Mouse (Mus musculus): ENCODE results near the gene Sin3b.

Sin3b gene

DNA sequence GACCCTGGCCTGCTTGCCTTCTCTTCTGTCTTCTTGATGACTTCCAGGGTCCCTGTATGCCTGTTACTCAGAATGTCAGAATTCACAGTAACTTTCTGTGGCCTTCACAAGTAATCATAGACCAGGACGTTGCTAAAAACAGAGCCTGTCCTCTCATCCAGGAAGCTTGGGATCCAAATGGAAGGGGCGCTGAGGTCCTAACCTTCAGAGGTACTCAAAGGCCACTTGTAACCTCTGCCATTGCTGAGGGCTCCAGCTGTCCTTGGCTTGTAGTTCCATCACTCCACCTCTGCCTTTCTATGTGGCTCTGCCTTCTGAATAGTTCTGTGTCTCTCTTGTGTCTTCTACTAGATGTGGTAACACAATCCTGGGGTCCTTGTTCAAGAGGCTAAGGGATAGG, 30.7 kb downstream of the Sin3b start:
- no peak for DNase-seq (ENCODE audit: low spot score)

DNA sequence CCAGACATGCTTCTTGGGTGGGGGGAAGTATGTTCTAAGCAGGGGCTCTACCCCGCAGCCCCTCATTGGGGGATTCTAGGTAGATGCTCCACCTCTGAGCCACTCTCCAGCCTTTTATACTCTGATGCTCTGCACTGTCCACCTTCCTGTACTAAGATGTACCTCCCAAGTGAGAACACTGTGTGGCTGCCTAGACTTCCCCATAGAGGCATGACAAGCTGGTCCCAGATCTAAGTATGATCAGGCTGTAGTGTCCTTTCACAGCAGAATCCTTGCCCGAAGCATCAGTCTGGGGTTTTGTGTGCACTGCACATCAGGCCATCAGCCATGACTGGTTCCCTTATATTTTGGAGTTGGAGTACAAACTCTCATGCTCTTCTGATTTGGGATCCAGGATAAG, 32.9 kb downstream of the Sin3b start:
- DNase-seq (ENCODE audit: low spot score): no peak

DNA sequence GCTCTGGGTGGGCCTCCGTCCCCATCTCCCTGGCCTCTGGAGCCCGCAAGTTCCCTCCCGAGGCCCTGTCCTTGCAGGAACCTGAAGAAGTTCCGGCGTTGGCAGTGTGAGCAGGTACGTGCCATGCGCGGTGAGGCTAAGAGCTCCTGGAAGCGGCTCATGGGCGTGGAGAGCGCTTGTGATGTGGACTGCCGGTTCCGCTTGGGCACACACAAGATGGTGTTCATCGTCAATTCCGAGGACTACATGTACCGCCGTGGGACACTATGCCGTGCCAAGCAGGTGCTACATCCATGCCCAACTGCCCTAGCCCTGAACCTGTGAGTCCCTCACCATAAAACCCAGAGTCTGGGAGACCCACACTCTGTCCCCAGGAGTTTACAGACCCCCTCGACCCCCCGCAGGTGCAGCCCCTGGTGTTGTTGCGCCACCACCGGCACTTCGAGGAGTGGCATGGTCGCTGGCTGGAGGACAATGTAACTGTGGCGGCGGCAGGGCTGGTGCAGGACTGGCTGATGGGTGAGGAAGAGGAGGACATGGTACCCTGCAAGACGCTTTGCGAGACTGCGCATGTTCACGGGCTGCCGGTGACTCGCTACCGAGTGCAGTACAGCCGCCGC, 33.8 kb downstream of the Sin3b start:
- no peak for DNase-seq (ENCODE audit: low spot score)

DNA sequence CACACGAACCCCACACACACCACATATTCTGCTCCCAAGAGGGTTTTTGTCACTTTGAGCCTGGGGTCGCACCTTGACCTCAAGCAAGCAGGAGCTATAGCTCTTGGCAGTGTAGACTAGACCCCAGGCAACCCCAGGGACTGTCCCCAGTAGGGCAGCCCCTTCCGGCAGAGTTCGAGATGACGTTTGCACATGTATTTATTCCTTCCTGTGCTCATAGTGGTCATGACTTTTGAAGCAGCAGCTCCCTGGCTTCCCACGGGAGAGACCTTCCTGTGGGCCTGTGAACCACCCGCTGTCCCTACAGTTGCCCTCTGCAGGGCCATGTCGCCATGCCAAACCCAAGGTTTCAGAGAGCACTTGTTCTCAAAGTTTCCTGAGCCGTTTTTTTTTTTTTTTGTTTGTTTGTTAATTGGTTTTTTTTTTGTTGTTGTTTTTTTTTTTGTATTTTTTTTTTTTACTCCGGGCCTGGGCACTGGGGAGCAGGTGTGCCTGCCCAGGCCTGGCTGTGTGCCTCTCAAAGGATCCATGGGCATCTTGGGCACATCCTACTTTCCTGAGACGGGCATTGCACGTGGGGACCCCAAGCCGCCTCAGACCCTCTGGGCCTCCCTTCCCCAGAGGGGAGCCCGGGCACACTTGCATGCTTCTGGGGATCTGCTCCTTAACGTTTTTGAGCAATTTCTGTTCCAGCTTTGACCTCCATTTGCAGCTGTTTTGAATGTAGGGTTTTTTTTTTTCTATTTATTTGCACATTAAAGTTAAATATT, 34.5 kb downstream of the Sin3b start:
- no peak for DNase-seq (ENCODE audit: low spot score)

GRCm38 (mm10) chr8:72758310-72758709, 35.2 kb downstream of the Sin3b start:
- DNase-seq (ENCODE audit: low spot score): no peak

DNA sequence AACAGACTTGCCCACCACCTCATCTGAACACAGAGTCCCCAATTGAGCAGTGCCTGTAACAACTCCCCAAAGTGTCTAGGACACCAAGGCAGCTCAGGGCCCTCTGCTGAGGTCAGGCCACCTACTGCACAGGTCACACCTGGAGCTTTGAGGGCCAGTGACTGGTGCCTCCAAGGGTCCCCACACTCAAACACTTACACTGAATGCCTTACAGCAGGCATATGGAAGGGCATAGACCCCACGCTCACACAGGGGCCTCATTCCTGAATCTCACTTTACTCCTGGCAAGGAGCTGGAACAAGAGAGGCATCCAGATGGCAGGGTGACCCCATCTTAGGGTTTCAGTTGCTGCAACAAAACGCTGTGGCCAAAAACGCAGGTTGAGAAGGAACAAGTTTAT, 37.1 kb downstream of the Sin3b start:
- DNase-seq (ENCODE audit: low spot score): no peak

DNA sequence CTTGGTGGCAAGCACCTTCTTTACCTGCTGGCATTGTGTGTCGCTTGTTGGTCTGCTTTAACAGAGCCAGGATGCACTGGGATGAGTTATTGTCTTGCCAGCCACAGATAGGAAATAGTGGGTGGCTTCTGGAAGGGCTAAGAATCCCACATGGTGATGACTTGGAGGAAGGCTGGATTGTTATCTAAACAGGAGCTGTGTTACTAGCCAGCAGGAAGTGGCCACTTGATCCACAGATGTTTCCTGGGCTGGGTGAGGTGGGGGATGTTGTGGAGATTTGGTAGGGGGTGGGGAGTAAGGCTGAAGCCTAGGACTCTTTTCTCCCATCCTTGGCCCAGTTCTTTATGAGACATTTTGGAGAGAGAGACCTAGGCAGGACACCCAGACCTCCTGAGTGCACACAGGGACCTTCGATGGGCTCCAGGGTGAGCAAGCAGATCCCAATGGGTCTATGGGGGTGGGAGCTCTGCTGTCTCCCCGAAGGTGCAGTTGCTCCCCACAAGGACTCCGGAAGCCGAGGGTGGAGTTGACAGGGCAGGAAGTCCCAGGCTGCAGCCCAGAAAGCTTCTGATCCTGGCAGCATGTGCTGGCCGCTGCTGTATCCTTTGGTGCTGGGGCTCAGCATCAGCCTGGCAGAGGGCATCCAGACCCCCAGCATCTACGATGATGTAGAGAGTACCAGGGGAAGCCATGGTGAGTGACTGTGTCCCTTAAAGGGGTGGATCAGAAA, 38.4 kb downstream of the Sin3b start, which contains the start of gene F2rl3:
Gene F2rl3 (plus strand): TSS at position 559 of the 730 bp plus-strand sequence.
- DNase-seq (ENCODE audit: low spot score): no peak

GRCm38 (mm10) chr8:72762306-72762705, 39.2 kb downstream of the Sin3b start:
- no peak for DNase-seq (ENCODE audit: low spot score)

- DNase-seq (ENCODE audit: low spot score): no peak
Observed at GRCm38 (mm10) chr8:72765696-72766095, 42.6 kb downstream of the Sin3b start.

GRCm38 (mm10) chr8:72766777-72767176, 43.7 kb downstream of the Sin3b start:
- no peak for DNase-seq (ENCODE audit: low spot score)

DNA sequence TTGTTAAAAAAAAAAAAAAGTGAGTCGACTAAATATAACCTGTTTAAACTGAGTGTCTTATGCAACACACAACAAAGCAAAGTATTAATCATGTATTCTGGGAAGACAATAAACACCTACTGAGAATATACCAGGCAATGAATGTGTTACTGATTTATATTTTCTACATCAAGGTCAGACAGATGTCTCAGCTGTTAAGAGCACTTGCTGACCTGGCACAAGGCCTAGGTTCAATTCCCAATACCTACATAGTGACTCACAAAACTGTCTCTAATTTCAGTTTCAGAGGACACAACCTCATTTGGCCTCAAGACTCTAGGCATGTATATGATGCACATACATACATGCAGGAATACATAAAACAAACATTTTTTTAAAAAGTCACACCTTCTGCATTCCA, 54.7 kb downstream of the Sin3b start:
- DNase-seq (ENCODE audit: low spot score): no peak

GRCm38 (mm10) chr8:72780644-72781043, 57.6 kb downstream of the Sin3b start:
- no peak for DNase-seq (ENCODE audit: low spot score)

GRCm38 (mm10) chr8:72801583-72801982, 78.5 kb downstream of the Sin3b start:
- no peak for DNase-seq (ENCODE audit: low spot score)
